Mouse (Mus musculus): ENCODE measurements around the gene Fancc. TPM values are rescaled to one million over a fixed set of nuclear protein-coding genes. Genes with fewer than 3 reads are reported as not detected.

Gene Fancc
- polyA plus RNA-seq, 1 experiment from 2014 or later = 23.7 TPM

DNA sequence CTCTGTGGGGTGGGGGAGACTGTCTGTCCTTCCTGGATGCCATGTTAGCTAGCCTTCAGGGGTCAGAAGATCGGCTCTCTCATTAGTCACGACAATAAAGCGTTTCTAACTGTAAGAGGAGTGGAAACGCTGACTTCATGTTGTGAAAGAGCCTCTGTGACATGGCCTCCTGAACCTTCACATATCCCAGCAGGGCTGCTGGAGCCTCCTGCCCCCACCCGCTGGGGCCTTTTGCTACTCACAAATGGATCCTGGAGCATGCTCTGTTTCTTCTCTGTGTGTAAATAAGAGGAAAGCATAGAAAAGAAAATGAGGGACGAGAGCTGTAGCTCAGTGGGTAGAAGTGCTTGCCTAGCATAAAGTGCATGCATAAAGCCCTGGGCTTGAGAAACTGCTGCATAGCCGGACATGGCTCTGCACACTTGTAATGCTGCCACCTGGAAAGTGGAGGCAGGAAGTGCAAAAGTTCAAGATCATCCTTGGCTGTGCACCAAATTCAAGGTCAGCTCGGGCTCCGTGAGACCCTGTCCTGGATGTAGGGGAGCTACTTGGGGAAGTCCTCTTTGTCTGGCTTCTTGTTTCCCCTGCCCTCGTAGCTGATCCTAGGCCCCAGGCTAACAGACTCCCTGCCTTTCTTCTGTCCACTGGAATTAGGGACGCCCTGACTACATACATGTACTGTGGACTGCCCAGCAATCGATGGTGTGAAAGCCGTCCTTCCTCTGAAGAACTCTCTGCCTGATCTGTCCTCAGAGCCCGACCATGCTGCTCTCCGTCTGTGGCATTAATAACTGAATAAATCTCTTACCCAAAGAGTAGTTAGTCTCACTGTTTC is 202.5 kb downstream of the Fancc start:
- Histone ChIP-seq H3K4me2 (no peak overlapping the region), H3K4me1 (ENCODE audit: control insufficient read depth, insufficient read depth, low read length) (peaks cover 14% of the 10 kb centered on the region), H3K27me3 (ENCODE audit: control insufficient read depth, insufficient read depth, low read length) (0 out of 2 replicates have a peak, but pooled peaks cover 2% of the 10 kb centered on the region), H3K4me3 (ENCODE audit: low read depth, low read length) (no peak overlapping the region), H3K36me3 (ENCODE audit: control insufficient read depth, insufficient read depth, low read length) (peaks cover 2% of the 10 kb centered on the region), H3K9ac (ENCODE audit: low read length) (no peak overlapping the region), H3K9me3 (ENCODE audit: control insufficient read depth, low read length) (no peaks in the 10 kb centered on the region), H3K27ac (ENCODE audit: low read depth, low read length) (no peak overlapping the region)
- ATAC-seq (ENCODE audit: low FRiP score) (peak; percentile 38; the same call in 1 of the 2 replicates), DNase-seq (ENCODE audit: low spot score, missing footprints) (peak; percentile 91)
- 30% methylated on average over 15 of the region's 15 CpGs for WGBS

- DNase-seq (ENCODE audit: low spot score, missing footprints) (no peak), ATAC-seq (ENCODE audit: low FRiP score) (no peak)
- H3K36me3 ChIP-seq (ENCODE audit: control insufficient read depth, insufficient read depth, low read length) = peaks cover 2% of the 10 kb centered on the region
- H3K4me1 ChIP-seq (ENCODE audit: control insufficient read depth, insufficient read depth, low read length) = peaks cover 14% of the 10 kb centered on the region
- H3K27me3 ChIP-seq (ENCODE audit: control insufficient read depth, insufficient read depth, low read length) = 0 out of 2 replicates have a peak, but pooled peaks cover 2% of the 10 kb centered on the region
- no peak overlapping the region for H3K27ac ChIP-seq (ENCODE audit: low read depth, low read length)
- no peaks in the 10 kb centered on the region for H3K9me3 ChIP-seq (ENCODE audit: control insufficient read depth, low read length)
- H3K9ac ChIP-seq (ENCODE audit: low read length) = no peak overlapping the region
- H3K4me2 ChIP-seq = no peak overlapping the region
- 58% methylated on average over 3 of the region's 3 CpGs for WGBS
- H3K4me3 ChIP-seq (ENCODE audit: low read depth, low read length) = no peak overlapping the region
Observed at GRCm38 (mm10) chr13:63293647-63294046, 203.4 kb downstream of the Fancc start.

GRCm38 (mm10) chr13:63291016-63291415 is 206.1 kb downstream of the Fancc start:
- H3K27me3 ChIP-seq (ENCODE audit: control insufficient read depth, insufficient read depth, low read length) = no peaks in the 10 kb centered on the region
- DNase-seq (ENCODE audit: low spot score, missing footprints) = no peak
- H3K36me3 ChIP-seq (ENCODE audit: control insufficient read depth, insufficient read depth, low read length) = no peaks in the 10 kb centered on the region
- no peak overlapping the region for H3K27ac ChIP-seq (ENCODE audit: low read depth, low read length)
- ATAC-seq (ENCODE audit: low FRiP score) = no peak
- H3K4me3 ChIP-seq (ENCODE audit: low read depth, low read length) = no peak overlapping the region
- H3K9ac ChIP-seq (ENCODE audit: low read length) = no peak overlapping the region
- no peaks in the 10 kb centered on the region for H3K9me3 ChIP-seq (ENCODE audit: control insufficient read depth, low read length)
- no peak overlapping the region for H3K4me2 ChIP-seq
- 93% methylated on average over 6 of the region's 6 CpGs for WGBS
- H3K4me1 ChIP-seq (ENCODE audit: control insufficient read depth, insufficient read depth, low read length) = peaks cover 14% of the 10 kb centered on the region

DNA sequence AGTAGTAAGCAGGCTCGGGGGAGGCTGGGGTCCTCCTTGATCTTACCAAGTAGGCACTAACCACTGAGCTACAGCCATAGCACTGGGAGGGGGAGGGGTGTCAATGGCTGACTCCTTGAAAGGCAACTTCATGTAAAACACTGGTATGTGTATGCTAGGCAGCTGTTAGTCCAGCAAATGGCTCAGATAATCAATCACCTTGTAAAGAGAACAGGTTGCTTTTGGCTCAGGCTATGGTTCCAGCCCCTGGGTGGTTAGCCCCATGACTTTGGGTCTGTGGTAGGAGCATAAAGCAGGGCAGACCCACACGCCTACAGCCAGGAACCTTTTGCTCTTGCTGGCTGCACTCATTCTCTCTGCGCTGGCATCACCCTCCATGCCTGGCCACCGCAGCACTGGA is 207.0 kb downstream of the Fancc start:
- Histone ChIP-seq H3K4me1 (ENCODE audit: control insufficient read depth, insufficient read depth, low read length) (peaks cover 14% of the 10 kb centered on the region), H3K27ac (ENCODE audit: low read depth, low read length) (no peak overlapping the region), H3K4me2 (no peak overlapping the region), H3K9ac (ENCODE audit: low read length) (no peak overlapping the region), H3K4me3 (ENCODE audit: low read depth, low read length) (no peak overlapping the region), H3K36me3 (ENCODE audit: control insufficient read depth, insufficient read depth, low read length) (no peaks in the 10 kb centered on the region), H3K27me3 (ENCODE audit: control insufficient read depth, insufficient read depth, low read length) (no peaks in the 10 kb centered on the region), H3K9me3 (ENCODE audit: control insufficient read depth, low read length) (no peaks in the 10 kb centered on the region)
- no peak for ATAC-seq (ENCODE audit: low FRiP score)
- WGBS = 95% methylated on average over 4 of the region's 4 CpGs
- no peak for DNase-seq (ENCODE audit: low spot score, missing footprints)

DNA sequence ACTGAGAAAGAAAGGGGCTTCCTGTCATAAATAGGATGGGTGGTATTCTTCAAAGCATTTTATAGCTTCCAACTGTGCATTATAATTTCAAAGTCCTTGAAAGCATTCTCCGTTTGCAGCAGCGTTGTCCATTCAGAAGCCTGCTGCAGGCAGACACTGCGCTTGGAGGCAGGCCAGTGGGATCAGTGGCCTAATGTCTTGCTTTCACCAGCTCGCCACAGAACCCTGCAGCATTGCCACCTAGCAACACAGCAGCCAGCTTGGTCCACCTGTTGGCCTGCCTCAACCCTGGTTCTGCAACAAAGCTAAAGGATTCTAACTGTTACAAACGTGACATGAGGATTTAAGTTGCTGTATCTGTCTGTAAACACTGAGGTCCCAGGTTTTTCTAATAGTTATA is 207.4 kb downstream of the Fancc start:
- Histone ChIP-seq H3K4me3 (ENCODE audit: low read depth, low read length) (no peak overlapping the region), H3K36me3 (ENCODE audit: control insufficient read depth, insufficient read depth, low read length) (no peaks in the 10 kb centered on the region), H3K27ac (ENCODE audit: low read depth, low read length) (no peak overlapping the region), H3K9ac (ENCODE audit: low read length) (no peak overlapping the region), H3K4me2 (no peak overlapping the region), H3K9me3 (ENCODE audit: control insufficient read depth, low read length) (no peaks in the 10 kb centered on the region), H3K27me3 (ENCODE audit: control insufficient read depth, insufficient read depth, low read length) (no peaks in the 10 kb centered on the region), H3K4me1 (ENCODE audit: control insufficient read depth, insufficient read depth, low read length) (peaks cover 11% of the 10 kb centered on the region)
- no peak for DNase-seq (ENCODE audit: low spot score, missing footprints)
- WGBS = 76% methylated on average over 5 of the region's 5 CpGs
- no peak for ATAC-seq (ENCODE audit: low FRiP score)

- Histone ChIP-seq H3K36me3 (ENCODE audit: control insufficient read depth, insufficient read depth, low read length) (no peaks in the 10 kb centered on the region), H3K4me3 (ENCODE audit: low read depth, low read length) (no peak overlapping the region), H3K4me2 (no peak overlapping the region), H3K27me3 (ENCODE audit: control insufficient read depth, insufficient read depth, low read length) (no peaks in the 10 kb centered on the region), H3K9ac (ENCODE audit: low read length) (no peak overlapping the region), H3K4me1 (ENCODE audit: control insufficient read depth, insufficient read depth, low read length) (peaks cover 5% of the 10 kb centered on the region), H3K9me3 (ENCODE audit: control insufficient read depth, low read length) (no peaks in the 10 kb centered on the region), H3K27ac (ENCODE audit: low read depth, low read length) (no peak overlapping the region)
- ATAC-seq (ENCODE audit: low FRiP score) = no peak
- DNase-seq (ENCODE audit: low spot score, missing footprints) = no peak
- 68% methylated on average over 4 of the region's 4 CpGs for WGBS
Observed at GRCm38 (mm10) chr13:63289152-63289551, 207.9 kb downstream of the Fancc start.

DNA sequence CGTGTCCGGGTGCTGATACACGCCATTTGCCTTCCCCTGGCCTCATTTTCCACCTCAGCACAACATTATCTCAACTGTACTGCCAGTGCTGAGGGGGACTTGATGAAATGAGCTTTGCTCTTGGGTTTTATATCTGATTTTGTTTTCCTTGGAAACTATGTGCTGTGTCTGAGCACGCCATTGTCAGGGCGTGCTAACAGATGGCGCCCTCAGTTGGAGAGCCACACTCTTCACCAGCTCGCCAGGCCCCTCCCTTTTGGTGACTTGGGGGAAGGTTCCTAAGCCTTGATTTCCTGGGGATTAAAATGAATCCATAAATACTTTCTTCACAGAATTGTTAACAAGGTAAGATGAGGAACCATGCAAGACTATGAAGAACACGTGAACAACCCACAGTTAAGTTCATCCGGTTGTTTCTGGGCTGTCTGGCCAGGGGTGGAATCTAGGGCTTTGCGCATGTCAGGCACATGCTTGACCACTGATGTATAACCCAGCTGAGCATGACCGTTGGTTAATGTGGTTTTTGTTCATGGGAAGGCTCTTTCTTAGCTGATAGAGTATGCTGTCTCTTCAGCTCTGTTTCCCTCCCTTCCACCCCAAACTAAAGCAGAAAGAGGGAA is 210.5 kb downstream of the Fancc start:
- Histone ChIP-seq H3K4me3 (ENCODE audit: low read depth, low read length) (no peak overlapping the region), H3K4me2 (no peak overlapping the region), H3K27me3 (ENCODE audit: control insufficient read depth, insufficient read depth, low read length) (no peaks in the 10 kb centered on the region), H3K36me3 (ENCODE audit: control insufficient read depth, insufficient read depth, low read length) (no peaks in the 10 kb centered on the region), H3K9ac (ENCODE audit: low read length) (no peak overlapping the region), H3K27ac (ENCODE audit: low read depth, low read length) (no peak overlapping the region), H3K4me1 (ENCODE audit: control insufficient read depth, insufficient read depth, low read length) (no peaks in the 10 kb centered on the region), H3K9me3 (ENCODE audit: control insufficient read depth, low read length) (no peaks in the 10 kb centered on the region)
- ATAC-seq (ENCODE audit: low FRiP score) = no peak
- DNase-seq (ENCODE audit: low spot score, missing footprints) = no peak
- 93% methylated on average over 11 of the region's 11 CpGs for WGBS

- Histone ChIP-seq H3K27me3 (ENCODE audit: control insufficient read depth, insufficient read depth, low read length) (no peaks in the 10 kb centered on the region), H3K27ac (ENCODE audit: low read depth, low read length) (no peak overlapping the region), H3K9ac (ENCODE audit: low read length) (no peak overlapping the region), H3K4me1 (ENCODE audit: control insufficient read depth, insufficient read depth, low read length) (peaks cover 7% of the 10 kb centered on the region), H3K9me3 (ENCODE audit: control insufficient read depth, low read length) (no peaks in the 10 kb centered on the region), H3K4me3 (ENCODE audit: low read depth, low read length) (no peak overlapping the region), H3K4me2 (no peak overlapping the region), H3K36me3 (ENCODE audit: control insufficient read depth, insufficient read depth, low read length) (no peaks in the 10 kb centered on the region)
- ATAC-seq (ENCODE audit: low FRiP score) (no peak), DNase-seq (ENCODE audit: low spot score, missing footprints) (no peak)
- 98% methylated on average over 3 of the region's 3 CpGs for WGBS
Observed at GRCm38 (mm10) chr13:63284748-63285147, 212.3 kb downstream of the Fancc start.

DNA sequence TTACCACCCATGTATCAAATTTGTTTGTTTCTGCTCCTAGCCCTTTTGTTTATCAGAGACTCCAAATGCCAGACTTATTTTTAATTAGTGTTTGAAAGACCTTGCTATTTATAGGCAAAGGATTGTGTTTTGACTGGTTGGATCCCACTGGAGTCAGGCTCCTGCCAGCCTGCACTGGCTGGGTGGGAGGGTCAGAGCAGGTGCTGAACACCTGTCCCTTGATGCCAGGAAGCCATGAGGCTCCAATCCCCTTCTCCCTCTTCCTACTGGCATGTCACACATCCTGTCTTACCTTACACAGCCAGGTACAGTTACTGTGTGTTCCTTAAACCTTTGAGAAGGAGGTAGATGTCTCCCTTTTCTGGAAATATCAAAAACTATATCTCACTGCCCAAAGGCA is 213.8 kb downstream of the Fancc start:
- Histone ChIP-seq H3K9ac (ENCODE audit: low read length) (no peak overlapping the region), H3K27ac (ENCODE audit: low read depth, low read length) (no peak overlapping the region), H3K27me3 (ENCODE audit: control insufficient read depth, insufficient read depth, low read length) (no peaks in the 10 kb centered on the region), H3K4me2 (no peak overlapping the region), H3K4me1 (ENCODE audit: control insufficient read depth, insufficient read depth, low read length) (peaks cover 21% of the 10 kb centered on the region), H3K9me3 (ENCODE audit: control insufficient read depth, low read length) (no peaks in the 10 kb centered on the region), H3K4me3 (ENCODE audit: low read depth, low read length) (no peak overlapping the region), H3K36me3 (ENCODE audit: control insufficient read depth, insufficient read depth, low read length) (no peaks in the 10 kb centered on the region)
- no peak for ATAC-seq (ENCODE audit: low FRiP score)
- DNase-seq (ENCODE audit: low spot score, missing footprints) = no peak

All from midbrain, embryonic 11.5 days (tissue).